Mouse (Mus musculus) hindbrain, embryonic 16.5 days (tissue): Measurements from ENCODE around the gene Gm45021. TPM values are rescaled to one million over a fixed set of nuclear protein-coding genes. Genes with fewer than 3 reads are reported as not detected.

Experiments used
- ATAC-seq: fragments of 200-750 bp; cut with Nextera tagmentation; 2 replicates; pipeline ENCODE4 v1.8.0; 2017; ENCODE audit warnings: moderate TSS enrichment, moderate library complexity
- H3K27ac ChIP-seq: fragments of 300-500 bp; sonication (generic); 2 replicates; pipeline ENCODE4 v1.5.1; 2014; ENCODE audit warnings: low read depth, mild to moderate bottlenecking, control low read depth, low read length, moderate library complexity
- H3K27me3 ChIP-seq: fragments of 300-500 bp; sonication (generic); replicated peaks from 2 replicates; pipeline ENCODE4 v1.6.1; 2014; ENCODE audit warnings: low read length; ENCODE audit not compliant: control insufficient read depth, insufficient read depth
- H3K36me3 ChIP-seq: fragments of 300-500 bp; sonication (generic); 2 replicates; pipeline ENCODE4 v1.6.1; 2014; ENCODE audit warnings: mild to moderate bottlenecking, low read length, moderate library complexity, mixed read lengths; ENCODE audit not compliant: control insufficient read depth, insufficient read depth
- H3K4me1 ChIP-seq: fragments of 300-500 bp; sonication (generic); 2 replicates; pipeline ENCODE4 v1.6.1; 2014; ENCODE audit warnings: low read depth, low read length; ENCODE audit not compliant: control insufficient read depth, insufficient read depth
- H3K4me2 ChIP-seq: fragments of 300-500 bp; sonication (generic); 2 replicates; pipeline ENCODE4 v1.6.1; 2014; ENCODE audit warnings: mild to moderate bottlenecking, low read length, control low read depth, moderate library complexity
- H3K4me3 ChIP-seq: fragments of 300-500 bp; sonication (generic); 2 replicates; pipeline ENCODE4 v1.5.1; 2014; ENCODE audit warnings: mild to moderate bottlenecking, low read length, control low read depth, moderate library complexity
- H3K9ac ChIP-seq: fragments of 300-500 bp; sonication (generic); 2 replicates; pipeline ENCODE4 v1.6.1; 2014; ENCODE audit warnings: low read depth, mild to moderate bottlenecking, control low read depth, low read length, moderate library complexity
- H3K9me3 ChIP-seq: fragments of 300-500 bp; sonication (generic); 2 replicates; pipeline ENCODE4 v1.6.1; 2014; ENCODE audit warnings: mild to moderate bottlenecking, low read length, moderate library complexity; ENCODE audit not compliant: control insufficient read depth
- WGBS: fragments of 180-500 bp; shearing (Covaris S2); extraction: QIAGEN DNeasy Blood & Tissue Kit; methylation state at CpG from one replicate; pipeline ENCODE4 v1.1.7; 2014; 5-methylcytosine and 5-hydroxymethylcytosine counted together
- polyA plus RNA-seq: library from polyadenylated mRNA; unstranded; fragments of >200 nt; fragmentation: Nextera tagmentation; extraction: Ambion mirVana; gene quantifications from 2 replicates; pipeline ENCODE4 v1.2.1, GENCODE M21; 2015

Gm45021 gene
- not detected in 2 replicates for polyA plus RNA-seq

DNA sequence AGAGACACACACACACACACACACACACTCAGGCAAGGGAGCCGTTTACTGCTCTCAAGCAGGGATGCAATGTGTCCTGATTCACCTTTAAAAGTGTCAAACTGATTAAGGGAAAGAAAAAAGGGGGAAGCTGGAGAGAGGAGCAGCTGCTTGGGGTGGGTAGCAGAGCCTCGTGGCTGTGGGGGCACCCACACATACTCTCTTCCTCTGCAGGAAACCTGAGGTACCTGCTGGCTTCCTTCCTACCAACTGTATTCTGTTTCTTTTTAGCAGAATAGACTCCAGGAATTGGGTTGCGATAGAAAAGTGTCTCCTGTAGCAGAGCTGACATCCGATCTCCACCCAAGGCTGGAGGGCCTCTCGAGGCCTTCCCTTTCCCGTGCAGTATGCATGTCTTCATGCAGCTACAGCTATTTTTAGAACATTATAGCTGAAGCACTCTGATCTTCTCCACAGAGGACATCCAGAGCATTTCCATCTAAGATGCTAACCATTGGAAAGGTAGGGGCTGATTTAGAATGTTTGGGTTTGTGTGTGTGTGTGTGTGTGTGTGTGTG, at the start of gene Gm45021:
Gene Gm45021 (plus strand): TSS at position 417 of the 557 bp plus-strand sequence.
- ATAC-seq: no peak
- H3K4me2 ChIP-seq: no peak within 1 kb of the TSS
- H3K36me3 ChIP-seq: no peaks in the 10 kb centered on the region
- WGBS: 55% methylated on average over 6 of the region's 6 CpGs
- no peak within 1 kb of the TSS; the same call in 1 of the 2 replicates for H3K9ac ChIP-seq
- no peak within 1 kb of the TSS for H3K4me3 ChIP-seq
- peaks cover 5% of the 10 kb centered on the region for H3K4me1 ChIP-seq
- H3K27me3 ChIP-seq: no peaks in the 10 kb centered on the region
- no peaks in the 10 kb centered on the region for H3K9me3 ChIP-seq
- no peak within 1 kb of the TSS for H3K27ac ChIP-seq

- Histone ChIP-seq H3K27me3 (no peaks in the 10 kb centered on the region), H3K27ac (no peak overlapping the region), H3K4me3 (no peak overlapping the region), H3K9ac (no peak overlapping the region), H3K4me2 (no peak overlapping the region), H3K4me1 (peaks cover 24% of the 10 kb centered on the region), H3K36me3 (peaks cover 14% of the 10 kb centered on the region), H3K9me3 (no peaks in the 10 kb centered on the region)
- ATAC-seq: no peak
- 62% methylated on average over 5 of the region's 5 CpGs for WGBS
These were observed 49.5 kb upstream of the Gm45021 start for GRCm38 (mm10) chr6:48539860-48540259.

- no peaks in the 10 kb centered on the region for H3K27me3 ChIP-seq
- 75% methylated on average over 3 of the region's 3 CpGs for WGBS
- no peak overlapping the region for H3K27ac ChIP-seq
- H3K9ac ChIP-seq: no peak overlapping the region
- H3K4me1 ChIP-seq: peaks cover 24% of the 10 kb centered on the region
- ATAC-seq: no peak
- H3K4me3 ChIP-seq: no peak overlapping the region
- peaks cover 14% of the 10 kb centered on the region for H3K36me3 ChIP-seq
- no peaks in the 10 kb centered on the region for H3K9me3 ChIP-seq
- H3K4me2 ChIP-seq: no peak overlapping the region
These were observed 48.7 kb upstream of the Gm45021 start for GRCm38 (mm10) chr6:48540721-48541120.

GRCm38 (mm10) chr6:48541560-48542450, 47.6 kb upstream of the Gm45021 start:
- ATAC-seq: no peak
- H3K36me3 ChIP-seq: peaks cover 14% of the 10 kb centered on the region
- H3K27ac ChIP-seq: no peak overlapping the region
- WGBS: 56% methylated on average over 7 of the region's 7 CpGs
- H3K4me2 ChIP-seq: no peak overlapping the region
- H3K4me1 ChIP-seq: peaks cover 20% of the 10 kb centered on the region
- H3K4me3 ChIP-seq: no peak overlapping the region
- no peak overlapping the region for H3K9ac ChIP-seq
- no peaks in the 10 kb centered on the region for H3K9me3 ChIP-seq
- H3K27me3 ChIP-seq: no peaks in the 10 kb centered on the region

DNA sequence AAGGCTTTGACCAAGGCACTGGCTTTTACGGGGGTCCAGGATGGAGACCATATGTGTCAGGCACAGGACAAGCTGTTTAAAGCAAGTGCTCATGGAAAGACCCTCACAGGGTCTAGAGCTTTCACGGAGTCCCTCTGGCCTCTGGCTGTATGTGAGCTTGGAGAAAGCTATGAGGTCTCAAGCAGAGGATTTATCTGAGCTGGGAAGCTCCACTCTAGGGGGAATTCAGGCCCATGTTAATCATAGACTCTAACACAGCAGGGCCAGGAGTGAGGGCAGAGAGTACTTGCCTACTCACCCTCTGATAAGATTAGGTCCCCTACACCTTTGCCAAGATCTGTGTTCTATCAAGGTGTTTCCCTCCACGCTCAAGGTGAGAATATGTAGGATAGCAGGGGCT, 46.8 kb upstream of the Gm45021 start:
- Histone ChIP-seq H3K27me3 (no peaks in the 10 kb centered on the region), H3K4me3 (no peak overlapping the region), H3K27ac (no peak overlapping the region), H3K9ac (no peak overlapping the region), H3K36me3 (peaks cover 14% of the 10 kb centered on the region), H3K4me2 (no peak overlapping the region), H3K9me3 (no peaks in the 10 kb centered on the region), H3K4me1 (peaks cover 17% of the 10 kb centered on the region)
- no peak for ATAC-seq
- 87% methylated on average over 3 of the region's 3 CpGs for WGBS

GRCm38 (mm10) chr6:48545251-48545650, 44.2 kb upstream of the Gm45021 start:
- ATAC-seq: no peak
- no peak overlapping the region for H3K9ac ChIP-seq
- no peaks in the 10 kb centered on the region for H3K9me3 ChIP-seq
- H3K4me3 ChIP-seq: no peak overlapping the region
- no peaks in the 10 kb centered on the region for H3K27me3 ChIP-seq
- H3K4me1 ChIP-seq: no peaks in the 10 kb centered on the region
- no peak overlapping the region for H3K4me2 ChIP-seq
- WGBS: 75% methylated on average over 5 of the region's 5 CpGs
- H3K27ac ChIP-seq: no peak overlapping the region
- peaks cover 9% of the 10 kb centered on the region for H3K36me3 ChIP-seq

- Histone ChIP-seq H3K9ac (no peak overlapping the region), H3K4me2 (no peak overlapping the region), H3K27me3 (no peaks in the 10 kb centered on the region), H3K4me3 (no peak overlapping the region), H3K27ac (no peak overlapping the region), H3K9me3 (no peaks in the 10 kb centered on the region), H3K36me3 (peaks cover 2% of the 10 kb centered on the region; the same call in 1 of the 2 replicates), H3K4me1 (no peaks in the 10 kb centered on the region)
- ATAC-seq: peak; percentile 22; the same call in 1 of the 2 replicates
- 57% methylated on average over 1 of the region's 1 CpGs for WGBS
These were observed 43.1 kb upstream of the Gm45021 start for GRCm38 (mm10) chr6:48546271-48546670.

DNA sequence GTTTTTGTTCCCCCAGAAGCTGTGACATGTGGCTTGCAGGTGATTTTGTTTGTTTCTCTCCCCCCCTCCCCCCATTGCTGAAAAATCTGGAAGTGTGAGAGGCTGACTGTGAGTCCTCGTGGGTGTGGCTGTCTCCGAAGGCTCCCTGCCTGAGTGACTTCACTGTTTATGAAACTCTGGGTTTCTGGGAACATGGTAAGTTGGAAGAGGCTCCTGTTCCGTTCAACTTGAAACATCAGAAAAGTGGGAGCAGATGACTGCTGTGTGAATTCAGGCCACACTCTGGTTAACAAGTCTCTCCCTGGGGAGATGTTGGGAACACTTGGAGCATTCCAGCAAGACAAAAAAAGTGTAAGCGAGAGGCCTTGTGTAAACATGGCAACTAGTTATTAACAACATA, 42.6 kb upstream of the Gm45021 start:
- peaks cover 2% of the 10 kb centered on the region; the same call in 1 of the 2 replicates for H3K36me3 ChIP-seq
- no peaks in the 10 kb centered on the region for H3K9me3 ChIP-seq
- H3K9ac ChIP-seq: no peak overlapping the region
- H3K4me2 ChIP-seq: no peak overlapping the region
- ATAC-seq: no peak
- H3K27ac ChIP-seq: no peak overlapping the region
- no peaks in the 10 kb centered on the region for H3K4me1 ChIP-seq
- WGBS: 79% methylated on average over 4 of the region's 4 CpGs
- H3K4me3 ChIP-seq: no peak overlapping the region
- no peaks in the 10 kb centered on the region for H3K27me3 ChIP-seq

- Histone ChIP-seq H3K4me1 (no peaks in the 10 kb centered on the region), H3K27me3 (no peaks in the 10 kb centered on the region), H3K4me2 (no peak overlapping the region), H3K36me3 (no peaks in the 10 kb centered on the region), H3K9ac (no peak overlapping the region), H3K4me3 (no peak overlapping the region), H3K9me3 (no peaks in the 10 kb centered on the region), H3K27ac (no peak overlapping the region)
- WGBS: 91% methylated on average over 6 of the region's 6 CpGs
- ATAC-seq: no peak
These were observed 41.1 kb upstream of the Gm45021 start for GRCm38 (mm10) chr6:48548314-48548713.
